Mouse (Mus musculus) lung, adult 18-20 months (tissue): ENCODE measurements around the gene Cdc42.
A peak's percentile ranks its signal among the peaks of the same experiment; 100 is the strongest.

Experiments used
- DNase-seq, 2 experiments: peaks; one replicate each; pipeline ENCODE4 v3.0.0; 2022; ENCODE audit warnings: mixed read lengths in 2 of 2

Gene Cdc42

GRCm38 (mm10) chr4:137315061-137315460 lies 42.5 kb downstream of the Cdc42 start:
- no peak for DNase-seq

DNA sequence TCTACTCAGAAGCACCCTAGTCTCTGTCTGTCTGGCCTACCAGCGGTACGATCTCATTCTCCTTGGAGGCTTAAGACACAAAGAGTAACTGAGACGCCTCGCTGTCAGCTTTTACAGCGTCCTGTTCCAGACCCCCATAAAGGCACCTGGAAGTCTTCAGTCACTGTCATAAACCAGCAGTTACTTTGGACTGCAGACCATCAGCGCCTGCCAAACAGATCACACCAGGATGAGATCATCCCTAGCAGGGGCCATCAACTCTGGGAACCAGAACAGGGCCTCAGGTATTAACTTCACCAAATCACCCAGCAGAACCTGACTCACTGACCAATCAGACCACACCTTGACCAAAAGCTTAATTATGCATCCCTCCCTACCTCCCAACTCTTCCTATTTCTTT lies 43.0 kb downstream of the Cdc42 start:
- no peak for DNase-seq

GRCm38 (mm10) chr4:137313511-137313910 lies 44.0 kb downstream of the Cdc42 start:
- DNase-seq = no peak

DNA sequence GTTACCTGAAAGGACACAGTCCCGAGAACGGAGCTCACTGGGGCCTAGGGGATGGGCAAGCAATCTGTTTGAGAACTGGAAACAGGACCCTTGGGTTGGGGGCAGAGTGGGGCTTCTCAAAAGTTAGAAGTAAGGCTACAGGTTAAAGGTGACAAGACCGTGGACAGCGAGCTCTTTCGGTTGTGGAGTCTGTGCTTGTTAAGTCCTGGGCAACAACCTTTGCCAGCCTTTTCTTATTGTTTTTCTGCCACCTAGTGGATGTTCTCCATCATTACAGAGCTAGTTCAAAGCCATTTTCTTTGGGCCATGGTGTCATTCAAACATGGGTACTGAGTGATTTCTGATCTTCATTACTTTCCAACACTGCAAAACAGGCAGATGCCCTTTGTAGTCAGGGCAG lies 49.1 kb downstream of the Cdc42 start:
- no peak for DNase-seq

DNA sequence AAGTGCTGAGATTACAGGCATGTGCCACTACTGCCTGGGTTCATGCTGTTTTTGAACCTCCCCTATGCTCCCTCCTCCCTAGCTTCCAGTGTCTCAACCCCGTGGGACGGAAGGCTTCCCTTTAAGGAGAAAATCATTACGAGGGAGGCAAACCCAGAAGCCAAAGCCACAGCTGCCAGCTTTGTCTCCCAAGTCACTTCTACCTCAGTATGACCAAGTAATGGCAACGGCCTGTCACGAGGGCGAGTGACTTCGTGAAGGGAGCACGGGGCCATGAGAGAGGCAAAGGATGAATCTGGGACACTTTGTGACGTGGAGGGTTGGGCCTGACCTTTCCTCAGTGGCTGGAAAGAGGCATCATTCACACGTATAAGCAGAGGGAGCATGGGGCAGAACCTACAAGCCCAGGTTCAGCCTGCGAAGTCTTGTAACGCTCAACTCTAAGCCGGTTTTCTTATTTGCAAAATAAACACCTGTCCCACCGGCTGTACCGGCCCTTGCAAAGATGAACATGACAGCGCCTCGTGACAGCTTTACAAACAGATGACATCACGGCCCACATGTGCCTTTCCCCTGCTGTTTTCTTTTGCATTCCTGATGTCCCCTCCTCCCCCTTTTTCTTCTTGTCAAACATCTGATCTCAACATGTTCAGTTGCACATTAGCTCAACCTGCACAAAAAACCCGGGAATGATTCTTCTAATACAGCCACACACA lies 50.4 kb downstream of the Cdc42 start:
- no peak for DNase-seq

DNA sequence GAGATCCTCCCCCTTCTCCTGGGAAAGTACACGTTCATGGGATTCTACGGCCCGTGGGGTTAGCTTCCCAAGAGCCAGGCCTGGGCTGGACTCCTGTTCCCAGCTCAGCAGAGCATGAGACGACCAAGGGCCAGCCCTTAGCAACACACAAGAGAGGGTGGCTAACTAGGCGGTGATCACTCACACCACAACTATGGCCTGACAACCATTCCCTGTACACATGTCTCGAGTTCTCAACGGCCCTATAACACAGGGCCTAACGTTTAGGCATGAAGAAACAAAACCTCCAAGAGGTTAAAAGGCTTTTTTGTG lies 51.0 kb downstream of the Cdc42 start:
- no peak for DNase-seq

DNA sequence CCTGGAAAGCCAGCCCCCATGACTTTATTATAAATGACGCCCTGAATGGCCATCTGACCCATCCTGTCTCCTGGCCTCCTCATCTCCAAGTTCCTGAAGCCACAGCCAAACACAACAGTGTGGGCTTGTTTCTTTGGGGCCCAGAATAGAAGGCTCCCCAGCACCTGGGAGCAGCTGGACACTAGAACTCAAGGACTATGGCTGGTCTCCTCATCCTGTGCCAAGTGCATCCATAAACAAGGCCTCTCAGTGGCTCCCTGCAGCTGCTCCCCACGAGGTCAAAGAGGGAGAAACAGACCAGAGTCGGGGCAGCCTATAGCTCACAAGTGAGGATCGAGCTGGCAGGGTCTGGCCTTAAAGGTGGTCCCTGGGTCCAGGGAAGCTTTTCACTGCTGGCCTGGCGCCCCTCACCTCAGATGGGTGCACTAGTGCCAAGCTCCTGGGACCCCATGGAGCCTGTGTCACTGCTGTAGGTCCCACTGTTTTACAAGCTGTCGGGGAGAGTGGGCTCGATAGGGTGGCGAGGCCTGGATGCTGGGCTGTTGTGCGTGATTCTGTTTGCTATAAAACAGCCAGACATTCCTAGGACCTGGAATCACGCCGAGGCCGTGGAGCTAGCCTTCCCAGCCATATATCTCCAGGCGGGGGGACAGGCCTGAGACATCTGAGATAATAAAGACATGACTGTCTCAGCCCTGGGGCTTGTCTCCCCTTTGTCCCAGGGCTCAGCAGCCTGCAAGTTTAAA lies 51.5 kb downstream of the Cdc42 start:
- no peak for DNase-seq

DNA sequence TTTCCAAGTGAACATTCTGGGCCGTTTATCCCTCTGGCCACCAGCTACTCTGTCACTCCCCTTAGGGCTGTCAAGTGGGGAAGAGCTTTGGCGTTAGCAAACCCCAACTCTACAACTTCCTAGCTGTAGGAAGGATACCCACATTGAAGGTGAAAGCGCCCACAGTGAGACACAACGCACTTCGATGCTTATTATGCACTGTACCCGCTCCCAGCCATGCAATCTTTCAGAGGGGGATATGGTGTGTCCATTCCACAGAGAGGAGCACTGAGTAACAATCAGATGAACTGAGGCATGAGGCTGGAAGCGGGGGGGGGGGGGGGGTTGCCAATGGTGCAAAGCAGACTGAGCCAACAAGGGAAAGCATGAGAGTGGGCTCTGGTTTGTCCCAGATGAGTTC lies 52.5 kb downstream of the Cdc42 start:
- no peak for DNase-seq

GRCm38 (mm10) chr4:137304106-137304505 lies 53.4 kb downstream of the Cdc42 start:
- no peak for DNase-seq

DNA sequence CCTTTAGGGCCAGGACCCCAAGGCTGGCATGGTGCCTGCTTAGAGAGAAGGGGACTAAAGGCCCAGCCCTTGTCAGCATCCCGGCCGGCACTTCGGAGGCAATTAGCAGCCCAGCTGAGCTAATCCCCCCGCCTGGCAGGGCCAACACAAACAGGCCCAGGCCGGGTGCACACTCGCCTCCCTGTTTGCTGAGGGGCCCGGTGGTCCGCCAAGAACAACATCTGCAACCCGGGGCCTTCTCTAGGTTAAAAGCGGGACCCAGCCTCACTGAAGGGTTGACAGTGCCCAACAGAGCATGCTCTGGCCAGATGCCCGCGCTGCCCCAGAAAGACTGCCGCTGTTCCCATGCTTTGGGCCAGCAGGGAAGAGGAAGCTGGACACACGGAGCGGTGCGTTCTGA lies 55.9 kb downstream of the Cdc42 start:
- no peak for DNase-seq

DNA sequence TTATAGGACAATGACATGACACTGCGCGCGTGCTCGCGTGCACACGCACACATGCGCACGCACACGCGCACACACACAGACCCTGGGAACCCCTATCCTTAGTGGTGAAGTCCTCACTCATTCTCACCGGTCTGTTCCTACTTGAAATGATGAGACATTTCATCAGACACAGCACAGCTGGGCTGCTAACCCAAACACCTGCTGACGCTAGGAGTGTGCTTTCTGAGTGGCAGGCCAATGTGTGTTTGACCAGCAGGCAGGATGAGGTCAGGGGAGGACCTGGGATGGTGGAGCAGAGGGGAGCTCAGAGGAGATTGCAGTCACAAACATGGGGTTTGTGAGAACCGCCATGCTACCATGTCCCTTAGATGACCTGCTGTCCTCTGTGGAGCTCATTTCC lies 57.3 kb downstream of the Cdc42 start:
- DNase-seq = no peak

GRCm38 (mm10) chr4:137298406-137298805 lies 59.1 kb downstream of the Cdc42 start:
- no peak for DNase-seq

DNA sequence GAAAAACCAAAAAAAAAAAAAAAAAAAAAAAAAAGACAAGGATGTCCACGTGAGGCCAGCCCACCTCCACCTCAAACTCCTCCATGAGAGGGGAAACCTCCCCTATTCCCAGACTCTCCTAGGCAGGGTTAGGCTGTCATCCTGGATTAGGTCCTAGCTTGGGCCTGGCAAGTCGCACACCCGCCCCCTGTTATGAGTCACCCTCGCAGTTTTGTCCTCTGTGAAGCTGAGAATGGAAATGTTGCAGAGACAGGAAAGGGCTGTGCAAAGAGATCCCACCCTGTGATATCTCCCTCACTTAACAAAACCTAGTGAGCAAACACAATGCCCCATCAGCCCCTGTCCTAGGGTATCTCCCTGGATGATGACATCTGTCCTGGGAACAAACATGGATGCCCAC lies 59.9 kb downstream of the Cdc42 start:
- DNase-seq = no peak

DNA sequence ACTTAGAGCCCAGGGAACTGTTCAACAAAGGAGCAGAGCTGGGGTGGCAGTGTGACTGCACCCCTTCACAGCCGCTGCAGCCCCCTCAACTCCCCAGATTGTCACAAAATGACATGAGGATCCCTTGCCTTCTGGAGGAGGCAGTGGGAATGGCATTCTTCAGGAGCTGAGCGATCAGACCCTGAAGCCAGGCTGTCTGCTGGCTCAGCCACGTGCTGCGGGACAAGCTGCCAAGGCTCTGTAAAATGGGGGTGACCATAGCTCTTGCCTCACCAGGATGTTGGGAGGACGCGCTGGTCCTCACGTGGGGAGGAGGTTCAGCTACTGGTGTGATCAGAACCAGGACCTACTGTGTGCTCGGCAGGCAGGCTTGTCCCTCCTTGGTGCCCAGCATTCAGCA lies 62.6 kb downstream of the Cdc42 start:
- no peak for DNase-seq

DNA sequence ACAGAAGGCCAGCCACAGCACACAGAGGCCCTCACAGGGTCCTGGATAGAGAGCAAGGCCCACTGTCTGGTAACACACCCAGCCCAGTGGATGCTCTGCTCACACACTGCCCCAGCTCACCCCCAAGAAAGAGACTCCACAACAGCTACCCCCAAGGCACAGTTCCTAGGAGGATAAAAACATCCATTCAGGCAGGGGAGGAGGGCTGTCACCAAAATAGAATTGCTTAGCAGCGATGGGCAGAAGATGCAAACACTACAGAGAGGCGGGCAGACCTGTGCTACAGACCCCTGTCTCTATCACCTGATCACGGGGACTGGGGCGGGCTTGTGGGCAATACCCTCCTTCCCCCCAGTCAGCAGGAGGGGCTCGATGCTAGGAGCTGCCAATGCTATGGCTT lies 63.0 kb downstream of the Cdc42 start:
- no peak for DNase-seq

- DNase-seq = no peak
Measured at GRCm38 (mm10) chr4:137294032-137294431, 63.5 kb downstream of the Cdc42 start.

- DNase-seq = no peak
Measured at GRCm38 (mm10) chr4:137292625-137293024, 64.9 kb downstream of the Cdc42 start.

DNA sequence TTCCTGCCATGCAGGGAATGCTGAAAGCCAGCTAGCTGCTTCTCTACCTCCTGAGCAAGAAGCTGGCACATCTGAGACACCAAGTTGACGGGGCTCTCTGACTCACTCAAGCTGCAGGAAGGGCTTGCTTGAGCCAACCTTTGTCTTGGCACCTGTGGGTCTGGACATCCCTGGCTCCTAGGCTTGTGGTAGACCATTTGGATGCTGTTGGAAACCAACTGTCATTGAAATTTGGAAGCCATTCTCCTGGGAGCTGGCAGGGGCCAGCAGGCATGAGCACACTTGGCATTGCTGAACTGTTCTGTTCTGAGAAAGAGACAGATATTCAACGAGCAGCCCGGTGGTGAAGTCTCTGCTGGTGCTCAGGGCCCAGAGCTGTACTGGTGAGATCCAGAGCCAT lies 67.3 kb downstream of the Cdc42 start:
- no peak for DNase-seq

DNA sequence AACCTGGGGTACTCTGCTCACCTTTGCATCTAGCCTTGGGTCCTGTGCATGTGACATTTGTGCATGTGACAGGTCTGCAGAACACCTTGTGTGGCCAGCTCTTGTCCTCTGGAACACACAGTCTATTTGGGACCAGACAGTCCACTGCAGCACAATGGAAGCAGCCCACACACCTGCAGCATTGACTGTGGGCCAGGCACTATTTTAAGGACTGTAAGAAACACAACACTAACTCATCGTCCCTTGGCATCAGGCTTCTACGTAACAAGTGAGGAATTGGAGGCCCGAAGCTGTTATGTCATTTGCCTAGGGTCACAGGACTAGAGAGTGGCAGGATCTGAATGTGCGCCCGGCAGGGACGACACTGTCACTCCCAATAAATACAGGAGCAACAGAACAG lies 67.8 kb downstream of the Cdc42 start:
- no peak for DNase-seq

GRCm38 (mm10) chr4:137287818-137288217 lies 69.7 kb downstream of the Cdc42 start:
- peak; percentile 35 to 52 for DNase-seq

GRCm38 (mm10) chr4:137287206-137287605 lies 70.3 kb downstream of the Cdc42 start:
- DNase-seq = no peak

DNA sequence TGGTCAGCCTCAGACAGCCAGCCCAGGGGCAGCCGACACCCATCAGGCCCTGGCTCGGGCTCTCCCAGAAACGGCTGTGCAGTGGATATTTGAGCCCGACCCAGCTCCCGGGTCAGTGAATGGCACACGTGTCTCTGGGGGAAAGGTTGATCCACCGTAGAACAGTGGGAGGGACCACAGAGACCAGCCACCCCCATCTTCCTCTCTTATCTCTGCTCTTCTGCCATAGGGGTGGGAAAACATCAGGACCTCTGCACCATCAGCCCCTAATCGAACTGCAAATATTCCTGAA lies 70.9 kb downstream of the Cdc42 start:
- no peak for DNase-seq

DNA sequence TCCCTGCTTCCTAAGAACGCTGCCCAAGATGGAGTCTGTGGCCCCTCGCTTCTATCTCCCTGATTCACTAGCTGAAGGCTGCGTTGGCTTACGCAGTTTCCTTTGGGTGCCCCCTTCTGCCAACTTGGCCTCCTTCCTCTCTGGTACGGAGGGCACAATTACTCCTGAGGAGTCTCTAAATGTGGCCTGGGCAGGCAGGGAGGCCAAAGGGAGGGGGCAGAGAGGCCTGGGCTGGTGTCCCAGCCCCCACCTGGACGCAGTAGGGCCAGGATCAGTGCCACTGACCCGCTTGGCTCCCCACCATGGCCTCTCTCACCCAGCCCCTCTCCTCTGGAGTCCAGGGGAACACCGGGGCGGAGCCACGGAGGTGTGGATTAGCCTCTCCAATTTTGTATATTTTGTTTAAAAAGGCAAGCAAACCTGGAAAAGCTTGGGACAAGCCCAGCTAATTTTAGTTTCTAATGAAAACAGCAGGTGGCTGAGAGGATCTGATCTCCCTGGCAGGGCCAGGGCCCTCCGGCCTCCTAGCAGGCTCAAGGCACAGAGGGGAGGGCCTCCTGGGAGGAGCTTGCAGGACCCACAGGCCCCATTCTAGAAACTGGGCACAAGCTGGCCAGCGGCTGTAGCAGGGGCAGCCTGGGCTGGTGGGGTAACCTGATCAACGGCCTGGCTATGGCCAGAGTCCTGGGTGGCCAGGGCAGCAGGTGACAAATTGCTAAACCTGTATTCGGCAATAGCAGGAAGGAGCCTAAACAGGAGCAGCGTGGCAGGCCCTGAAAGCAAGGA lies 71.5 kb downstream of the Cdc42 start:
- DNase-seq = no peak

DNA sequence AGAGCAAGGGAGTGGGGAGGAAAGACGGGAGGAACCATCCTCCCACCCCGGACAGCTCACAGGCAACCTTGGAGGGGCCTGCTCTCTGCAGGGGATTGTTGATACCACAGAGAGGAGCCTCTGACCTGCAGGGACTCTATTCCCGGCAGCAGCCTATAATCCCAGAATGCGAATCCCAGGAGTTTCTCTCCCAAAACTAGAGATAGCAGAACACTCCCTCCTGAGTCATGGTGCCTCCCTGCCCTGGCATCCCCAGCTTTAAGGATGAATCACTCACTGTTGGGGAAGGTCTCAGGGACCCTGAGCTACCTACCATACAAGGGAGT lies 74.2 kb downstream of the Cdc42 start:
- DNase-seq = no peak
